Mouse (Mus musculus): ENCODE measurements around the gene Dek. TPM values are rescaled to one million over a fixed set of nuclear protein-coding genes. Genes with fewer than 3 reads are reported as not detected.
A peak's percentile ranks its signal among the peaks of the same experiment; 100 is the strongest.

Dek gene
- total RNA-seq (2021), result 10 to 100 TPM; 32.4 to 38.7 TPM

DNA sequence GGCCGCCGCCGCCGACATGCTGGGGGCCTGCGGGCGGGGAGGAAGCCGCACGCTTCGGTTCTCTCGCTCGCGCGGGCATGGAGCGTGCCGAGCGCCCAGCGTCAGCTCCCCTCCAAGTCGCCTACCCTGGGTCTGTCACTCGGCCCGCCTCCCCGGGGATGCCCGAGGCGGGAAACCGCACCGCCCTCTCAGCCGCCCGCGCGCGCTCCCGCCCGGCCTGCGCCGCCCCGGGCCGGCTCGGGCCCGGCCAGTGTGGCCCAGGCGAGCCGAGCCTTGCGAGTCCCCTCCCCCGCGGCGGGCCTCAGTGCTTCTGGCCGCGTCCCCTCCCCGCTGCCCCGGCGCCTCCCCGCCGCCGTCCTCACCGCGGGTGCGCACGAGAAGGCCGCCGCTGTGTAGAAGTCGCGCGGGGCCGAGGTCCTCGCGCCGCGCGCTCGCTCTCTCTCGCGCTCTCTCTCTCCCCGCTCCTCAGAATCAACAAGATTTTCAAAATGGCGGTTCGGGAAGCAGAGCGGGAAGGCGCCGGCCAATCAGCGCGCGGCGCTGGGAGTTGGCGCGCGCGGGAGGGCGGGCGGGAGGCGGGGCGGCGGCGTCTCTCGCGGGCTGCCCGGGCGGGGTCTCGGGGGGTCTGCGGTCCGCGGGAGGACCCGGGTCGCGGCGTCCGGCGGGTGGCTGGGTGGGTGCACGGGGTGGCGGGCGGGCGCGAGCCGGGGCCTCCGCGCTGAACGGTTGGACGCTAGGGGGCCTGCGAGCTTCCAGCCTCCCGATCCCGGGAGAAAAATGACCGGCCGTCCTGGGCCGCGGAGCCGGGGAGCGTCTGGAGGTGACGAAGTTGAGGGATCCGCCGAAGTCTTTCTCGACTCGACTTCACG, at the start of gene Dek:
Gene Dek, minus strand, starts transcription at position 491 of the 869 bp plus-strand sequence.
- intact Hi-C loops (cut with DNase I), result no loop called here
- peak; percentile 82 to 91 for DNase-seq

DNA sequence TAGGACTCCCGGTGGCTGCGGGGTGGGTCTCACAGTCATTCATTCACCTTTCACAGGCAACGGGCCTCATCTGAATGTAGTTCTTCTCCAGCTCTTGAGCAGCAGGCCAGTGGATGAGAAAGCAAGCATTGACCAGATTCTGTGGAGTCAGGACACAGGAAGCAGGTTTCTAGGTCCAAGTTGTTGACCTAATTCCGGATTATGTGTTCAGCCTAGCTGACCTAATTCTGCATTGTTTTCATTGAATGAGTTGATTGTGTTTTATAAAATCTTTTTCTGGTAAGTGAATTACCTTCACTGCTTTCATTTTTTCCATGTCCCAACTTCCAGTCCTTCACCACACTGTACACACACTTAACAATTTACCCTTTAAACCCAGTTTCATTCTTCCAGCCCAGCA, 48.9 kb upstream of the Dek start:
- DNase-seq, result no peak
- intact Hi-C loops (cut with DNase I), result loop anchor here (5.0 kb wide), 1 partner anchor 72 kb away; no protein-coding TSS in a partner anchor

DNA sequence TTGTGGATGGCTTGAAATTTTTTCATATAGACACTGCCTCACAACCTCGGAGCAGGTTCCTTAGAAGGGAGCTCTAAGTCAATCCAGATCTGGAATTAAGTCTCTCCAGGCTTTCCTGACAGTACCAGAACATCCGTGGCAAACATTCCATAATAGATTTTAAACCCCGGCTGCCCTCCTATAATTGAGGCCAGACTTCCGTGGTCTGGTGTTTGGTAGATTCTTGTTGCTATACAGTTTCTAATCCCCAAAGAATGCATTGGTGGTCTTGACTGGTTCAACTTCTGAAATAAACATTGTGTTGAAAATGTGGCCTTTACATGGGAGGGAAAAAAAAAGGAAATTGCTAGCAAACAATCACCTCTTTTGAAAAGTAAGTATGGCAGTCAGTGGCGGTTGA, 47.2 kb upstream of the Dek start:
- intact Hi-C loops (cut with DNase I), result loop anchor here (5.0 kb wide), 1 partner anchor 74 kb away; no protein-coding TSS in a partner anchor

DNA sequence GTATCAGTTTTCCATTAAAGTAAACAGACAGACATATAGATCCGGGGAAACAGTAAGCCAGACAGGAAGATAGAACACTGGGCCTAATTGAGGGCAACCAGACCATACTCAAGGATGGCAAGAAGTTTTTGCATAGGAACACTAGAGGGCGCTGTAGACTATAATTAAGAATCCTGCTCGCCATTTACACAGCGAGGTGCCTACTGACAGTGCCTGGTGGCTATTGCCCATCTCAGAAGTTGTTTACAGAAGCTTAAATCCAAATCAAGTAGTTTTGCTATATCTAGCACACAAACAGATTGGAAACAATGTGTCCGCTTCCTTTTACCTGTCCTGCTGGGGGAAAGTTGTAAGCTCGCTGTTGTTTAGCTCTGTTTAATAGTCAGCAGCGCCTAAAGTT, 46.4 kb upstream of the Dek start:
- intact Hi-C loops (cut with DNase I), result loop anchor here (1.0 to 5.0 kb wide), 2 partner anchors 75 to 136 kb away; no protein-coding TSS in a partner anchor

More for the DNA sequence above, 47.2 kb upstream of the Dek start:
- DNase-seq, result no peak

DNA sequence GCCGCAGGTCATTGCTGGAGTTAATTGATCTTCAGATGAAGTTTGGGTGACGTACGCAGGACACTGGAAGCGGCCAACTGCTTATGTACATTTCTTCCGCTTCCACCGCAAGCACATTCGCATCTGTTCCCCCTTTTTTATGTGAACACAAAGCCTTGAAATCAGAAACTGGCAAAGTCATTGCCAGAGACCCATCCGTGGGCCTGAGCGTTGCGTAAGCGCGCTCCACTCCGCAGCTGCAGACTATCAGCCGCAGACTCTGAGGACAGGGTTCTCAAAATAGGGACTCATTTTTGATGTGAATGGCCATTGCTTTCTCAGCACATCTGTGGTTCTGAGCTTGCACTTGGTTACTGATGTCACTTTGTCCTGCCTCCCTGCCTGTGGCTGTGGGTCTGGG, 45.1 kb upstream of the Dek start:
- intact Hi-C loops (cut with DNase I), result loop anchor here (2.0 to 5.0 kb wide), 2 partner anchors 44 to 76 kb away; no protein-coding TSS in a partner anchor
- no peak for DNase-seq

More for the DNA sequence above, 46.4 kb upstream of the Dek start:
- peak; percentile 28 to 33 for DNase-seq

DNA sequence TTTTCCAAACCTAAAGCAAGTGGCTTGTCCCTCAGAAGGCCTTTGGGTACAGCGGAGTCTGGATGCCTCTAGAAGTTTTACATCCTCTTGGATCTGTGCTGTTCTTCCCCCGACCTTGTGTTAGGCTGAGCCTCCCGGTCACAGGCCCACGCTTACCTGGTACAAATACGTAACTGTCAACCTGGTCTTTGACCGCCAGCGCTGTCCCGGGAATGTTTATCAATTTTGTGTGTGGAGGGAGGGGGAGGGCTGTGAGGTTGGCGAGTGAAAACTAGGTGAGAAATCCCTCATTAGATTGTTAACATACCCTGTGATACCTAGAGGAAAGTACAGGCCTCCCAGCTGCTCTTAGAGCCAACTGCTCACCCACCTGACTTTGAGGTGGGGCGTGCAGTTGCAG, 44.0 kb upstream of the Dek start:
- no peak for DNase-seq
- intact Hi-C loops (cut with DNase I), result loop anchor here (2.0 to 5.0 kb wide), 2 partner anchors 45 to 77 kb away; no protein-coding TSS in a partner anchor

DNA sequence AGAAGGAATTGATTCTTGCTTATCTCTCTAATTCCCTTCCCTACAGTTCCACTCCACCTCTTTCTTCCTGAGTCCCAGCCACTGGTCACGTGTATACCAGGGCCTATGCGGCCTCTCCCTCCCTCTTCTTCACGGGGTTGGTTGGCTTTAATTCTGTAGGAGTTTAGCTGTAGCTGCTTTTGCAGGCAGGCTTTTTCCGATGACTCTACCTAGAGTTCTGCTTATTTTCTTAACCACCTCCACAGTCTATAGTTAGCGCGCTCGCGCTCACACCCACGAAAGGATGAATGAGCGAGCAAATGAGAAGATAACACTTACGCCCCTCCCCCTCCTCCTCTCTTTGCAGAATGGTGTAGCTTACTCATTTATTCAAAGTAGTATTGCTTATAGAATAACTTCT, 42.6 kb upstream of the Dek start:
- intact Hi-C loops (cut with DNase I), result no loop called here
- no peak for DNase-seq

DNA sequence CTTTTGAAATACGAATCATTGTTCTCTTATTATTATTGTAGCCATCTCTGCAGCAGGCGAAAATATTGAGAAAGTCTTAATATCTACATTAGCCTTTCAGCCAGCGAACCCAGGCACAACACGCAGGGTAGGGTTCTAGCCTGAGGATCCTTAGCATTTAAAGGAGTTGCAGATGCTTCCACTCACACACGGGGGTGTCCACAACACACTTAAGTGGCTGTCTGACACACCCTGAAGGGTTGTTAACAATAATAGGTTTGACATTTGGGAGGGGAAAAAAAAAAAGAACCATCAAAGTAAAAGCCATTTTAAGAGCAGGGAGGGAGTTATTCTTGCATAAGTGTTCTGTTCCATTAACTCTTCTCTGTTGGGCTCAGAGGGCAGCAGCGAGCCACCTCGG, 40.4 kb upstream of the Dek start:
- DNase-seq, result no peak
- intact Hi-C loops (cut with DNase I), result no loop called here

DNA sequence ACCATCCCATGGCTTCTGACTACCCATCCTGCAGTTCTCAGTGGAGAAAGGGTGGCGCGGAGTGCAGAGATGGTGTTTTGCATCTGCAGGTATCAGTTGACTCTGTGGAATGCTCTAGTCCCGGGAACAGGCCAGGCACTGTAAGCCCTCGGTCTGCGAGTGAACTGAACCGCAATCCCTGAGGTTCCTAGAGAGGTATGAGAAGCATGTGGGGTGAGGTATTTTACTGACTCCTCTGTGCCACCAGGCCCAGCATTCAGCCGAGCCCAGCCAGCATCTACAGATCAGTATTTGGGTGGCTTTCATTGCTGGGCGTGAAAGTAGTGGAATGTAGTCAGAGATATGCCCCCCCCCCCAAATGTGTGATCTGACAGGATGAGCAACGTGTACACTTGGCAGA, 39.9 kb upstream of the Dek start:
- DNase-seq, result no peak
- intact Hi-C loops (cut with DNase I), result no loop called here

DNA sequence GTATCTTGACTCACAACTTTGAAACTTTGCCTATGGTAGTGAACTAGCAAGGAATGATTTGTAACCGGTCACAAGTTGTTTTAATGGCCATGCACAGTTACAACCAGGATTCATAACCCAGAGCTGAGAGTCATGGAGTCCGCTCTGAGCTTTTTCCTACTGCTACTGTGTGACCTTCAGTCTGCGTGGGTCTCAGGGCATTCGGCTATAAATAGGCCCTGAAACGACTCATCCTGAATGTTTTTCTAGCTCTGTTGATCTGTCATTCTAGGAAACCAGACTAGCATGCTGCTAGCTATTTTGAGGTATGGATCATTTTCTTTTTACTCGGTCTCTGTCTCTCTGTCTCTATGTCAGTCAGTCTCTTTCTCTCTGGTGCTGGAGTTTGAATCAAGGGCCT, 36.8 kb upstream of the Dek start:
- no peak for DNase-seq
- intact Hi-C loops (cut with DNase I), result no loop called here

DNA sequence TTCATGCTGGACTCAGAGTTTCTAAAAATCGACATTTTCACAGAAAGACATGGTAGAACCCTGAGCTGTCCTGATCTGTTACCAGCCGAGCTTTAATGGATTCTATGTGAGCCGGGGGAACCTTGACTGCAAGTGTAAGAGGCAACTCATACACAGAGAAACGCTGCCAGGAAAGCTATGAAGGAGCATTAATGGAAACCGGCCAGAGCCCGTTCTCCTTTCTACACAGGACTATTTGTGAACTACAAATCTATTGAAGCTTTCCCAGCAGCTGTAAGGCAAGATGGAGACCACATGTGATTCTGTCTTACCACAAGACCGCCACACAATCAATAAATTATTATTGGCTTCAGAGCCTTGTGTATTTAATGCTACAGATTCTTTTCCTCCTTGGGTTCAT, 29.7 kb upstream of the Dek start:
- intact Hi-C loops (cut with DNase I), result no loop called here
- no peak for DNase-seq

DNA sequence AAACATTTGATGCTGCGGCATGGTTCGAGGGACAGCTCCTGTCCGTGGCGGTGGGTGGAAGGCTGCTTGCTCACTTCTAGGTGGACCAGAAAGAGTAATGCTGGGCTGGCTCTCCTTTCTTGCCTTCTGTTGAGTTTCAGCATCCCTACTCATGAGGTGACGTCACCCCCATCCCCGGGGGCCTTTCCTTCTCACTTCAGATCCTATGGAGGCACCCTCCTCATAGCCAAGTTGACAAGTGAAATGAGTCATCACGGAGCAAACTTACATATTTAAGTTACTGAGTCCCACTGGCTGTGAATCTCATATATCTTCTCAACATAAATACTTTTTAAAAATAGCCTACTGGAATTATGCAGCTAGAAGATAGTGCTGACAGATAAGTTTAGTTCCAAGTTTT, 28.8 kb upstream of the Dek start:
- DNase-seq, result no peak
- intact Hi-C loops (cut with DNase I), result no loop called here

DNA sequence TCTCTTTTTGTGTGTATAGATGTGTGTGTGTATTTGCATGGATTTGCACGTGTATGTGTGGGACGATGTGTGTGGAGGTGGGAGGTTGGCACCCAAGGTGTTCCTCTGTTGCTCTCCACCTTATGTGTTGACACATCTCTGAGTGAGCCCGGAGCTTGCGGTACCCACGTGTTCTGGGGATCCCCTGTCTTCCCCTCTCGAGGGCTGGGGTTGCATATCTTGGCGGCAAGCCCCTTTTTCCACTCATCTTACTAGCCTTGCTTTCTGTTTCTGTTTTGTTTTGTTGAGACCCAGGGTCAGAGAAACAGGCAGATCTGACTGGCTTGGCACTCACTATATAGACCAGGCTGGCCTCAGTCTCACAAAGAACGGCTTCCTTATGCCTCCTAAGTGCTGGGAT, 27.1 kb upstream of the Dek start:
- DNase-seq, result no peak
- intact Hi-C loops (cut with DNase I), result no loop called here

DNA sequence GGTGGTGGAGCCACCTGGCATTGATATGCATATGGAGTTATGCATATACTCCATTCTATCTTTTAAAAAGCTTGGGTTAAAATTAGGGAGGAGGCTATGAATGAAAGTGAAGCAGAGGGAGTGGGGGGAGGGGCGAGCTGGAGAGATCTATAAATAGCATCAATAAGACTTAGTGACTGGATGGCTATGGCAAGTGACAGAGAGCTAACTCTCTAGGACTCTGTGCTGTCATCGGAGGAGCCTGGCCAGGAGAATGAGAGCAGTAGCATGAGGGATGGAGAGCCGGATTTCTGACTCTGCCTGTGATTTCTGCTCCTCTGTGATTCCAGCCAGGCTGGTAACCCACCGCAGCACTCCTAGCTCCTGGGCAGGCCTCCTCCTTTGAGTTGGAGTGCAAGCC, 23.1 kb upstream of the Dek start:
- no peak for DNase-seq

DNA sequence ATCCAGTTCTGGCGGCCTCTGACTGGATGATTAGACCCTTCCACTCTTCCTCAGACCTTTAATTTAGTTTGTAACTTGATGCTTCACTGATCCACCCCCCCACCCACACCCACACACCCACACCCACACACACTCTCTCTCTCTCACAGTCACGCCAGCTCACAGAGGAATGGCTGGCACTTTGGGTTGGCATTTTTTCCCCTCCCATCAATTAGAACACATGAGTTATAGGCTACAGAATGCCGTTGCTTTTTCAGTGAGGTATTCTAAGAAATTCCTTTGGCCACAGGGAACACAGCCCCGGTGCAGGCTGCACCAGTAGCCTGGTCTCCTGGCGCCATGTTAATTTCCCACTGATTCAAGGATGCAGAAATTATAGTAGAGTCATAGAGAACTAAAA, 19.6 kb upstream of the Dek start:
- no peak for DNase-seq
- intact Hi-C loops (cut with DNase I), result no loop called here

More for the DNA sequence above, 23.1 kb upstream of the Dek start:
- intact Hi-C loops (cut with DNase I), result no loop called here

DNA sequence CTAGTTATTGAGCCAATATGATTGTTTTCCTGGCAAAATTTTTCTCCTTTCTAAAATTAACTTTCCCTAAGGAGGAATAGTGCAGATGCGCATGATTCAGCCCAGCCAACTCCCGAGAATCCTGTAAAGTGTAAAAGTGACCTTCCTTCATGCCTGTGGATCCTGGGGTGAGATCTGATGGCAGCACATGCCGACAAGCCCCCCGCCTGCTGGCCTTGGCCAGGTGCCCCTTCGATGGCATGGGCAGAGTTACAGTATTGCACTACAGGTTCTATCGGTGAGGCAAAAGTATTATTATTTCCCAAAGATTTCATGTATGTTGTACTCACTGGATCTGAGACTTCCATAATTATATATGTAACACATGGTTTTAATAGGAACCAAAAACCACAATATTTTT, 19.0 kb upstream of the Dek start:
- intact Hi-C loops (cut with DNase I), result no loop called here

DNA sequence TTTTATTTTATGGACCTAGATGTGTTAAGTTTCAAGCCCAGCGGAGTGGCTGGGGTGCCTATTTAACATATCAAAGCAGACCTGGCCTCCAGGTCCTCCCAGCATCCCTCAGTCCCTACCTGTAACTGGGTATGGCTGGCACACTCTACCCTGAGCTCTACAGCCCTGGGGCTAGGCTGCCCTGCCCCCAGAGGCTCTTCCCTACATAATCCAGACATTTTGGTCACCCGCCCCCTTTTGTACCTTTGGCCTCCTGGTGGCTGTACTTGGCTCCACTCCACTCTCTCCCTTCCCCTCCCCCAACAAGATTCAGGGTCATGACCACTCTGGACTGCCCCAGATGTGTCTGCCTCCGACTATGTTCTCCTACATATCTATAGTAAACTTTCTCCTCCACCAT, 18.4 kb upstream of the Dek start:
- intact Hi-C loops (cut with DNase I), result no loop called here
- no peak for DNase-seq

More for the DNA sequence above, 19.0 kb upstream of the Dek start:
- DNase-seq, result no peak

DNA sequence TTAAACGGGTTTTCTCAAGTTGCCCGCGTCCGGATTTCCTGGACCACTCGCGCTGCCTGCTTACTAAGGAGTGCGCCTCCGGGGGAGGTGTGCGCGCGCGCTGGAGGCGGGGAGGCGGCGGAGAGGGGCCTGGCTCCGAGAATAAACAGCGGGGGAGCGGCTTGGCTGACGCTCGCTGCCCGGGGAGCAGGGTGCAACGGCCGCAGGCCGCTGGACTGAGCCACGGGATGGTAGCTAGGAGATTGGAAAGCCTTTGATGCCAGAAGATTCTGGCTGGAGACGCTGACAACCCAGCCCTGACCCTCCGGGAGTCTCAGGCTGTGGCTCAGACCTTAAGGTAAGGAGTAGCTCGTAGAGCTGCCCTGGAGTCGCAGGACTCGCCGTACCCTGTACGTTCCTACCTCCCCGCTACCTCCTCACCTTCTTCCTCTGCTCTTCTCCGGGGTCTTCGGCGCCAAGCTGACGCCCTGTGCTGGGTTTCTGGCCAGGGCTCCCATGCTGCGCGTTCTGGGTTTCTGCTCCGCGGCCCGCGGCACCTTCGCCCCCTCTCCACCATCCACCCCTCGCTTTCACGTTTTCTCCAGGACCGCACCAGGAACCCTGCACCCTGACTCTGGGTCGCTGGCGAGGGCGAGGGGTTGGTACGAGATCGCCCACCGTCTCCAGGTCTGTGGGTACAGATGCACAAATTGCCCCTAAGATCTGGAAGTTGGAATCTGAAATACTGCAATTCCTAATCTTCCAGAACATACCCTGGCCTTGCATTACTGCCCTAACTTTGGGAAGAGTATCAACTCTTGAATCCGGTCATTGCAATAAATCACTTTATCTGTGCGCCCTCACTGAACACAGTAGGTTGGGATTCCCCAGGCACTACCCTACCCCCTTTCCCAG, 16.8 kb upstream of the Dek start, which contains the start of gene Rnf144b:
Gene Rnf144b, plus strand, starts transcription at position 120 of the 894 bp plus-strand sequence.
- intact Hi-C loops (cut with DNase I), result no loop called here
- peak; percentile 32 to 50 for DNase-seq

DNA sequence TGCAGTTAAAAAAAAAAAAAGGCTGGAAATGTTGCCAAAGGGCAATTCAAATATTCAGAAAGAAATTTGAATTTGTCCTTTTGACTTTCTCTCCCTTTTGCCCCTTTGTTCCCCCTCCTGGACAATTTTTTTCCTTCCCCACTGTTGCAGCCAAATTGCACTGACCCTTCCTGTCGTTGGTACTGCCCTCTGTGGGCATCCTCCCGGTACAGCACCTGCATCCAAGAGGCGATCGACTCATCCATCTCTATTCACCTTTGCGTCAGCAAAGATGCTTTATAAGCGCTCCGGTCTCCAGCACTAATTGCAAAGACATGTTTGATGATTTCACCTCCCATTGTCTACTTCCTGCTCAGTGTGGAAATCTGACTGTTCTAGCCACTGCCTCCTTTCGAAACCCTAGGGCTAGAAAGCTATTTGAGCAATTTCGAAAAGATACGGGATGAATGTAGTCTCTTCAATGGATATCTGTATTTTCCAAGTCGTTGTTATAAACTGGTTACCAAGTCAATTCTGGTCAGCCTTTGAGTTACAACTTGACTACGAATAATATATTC, 15.4 kb upstream of the Dek start:
- DNase-seq, result no peak

DNA sequence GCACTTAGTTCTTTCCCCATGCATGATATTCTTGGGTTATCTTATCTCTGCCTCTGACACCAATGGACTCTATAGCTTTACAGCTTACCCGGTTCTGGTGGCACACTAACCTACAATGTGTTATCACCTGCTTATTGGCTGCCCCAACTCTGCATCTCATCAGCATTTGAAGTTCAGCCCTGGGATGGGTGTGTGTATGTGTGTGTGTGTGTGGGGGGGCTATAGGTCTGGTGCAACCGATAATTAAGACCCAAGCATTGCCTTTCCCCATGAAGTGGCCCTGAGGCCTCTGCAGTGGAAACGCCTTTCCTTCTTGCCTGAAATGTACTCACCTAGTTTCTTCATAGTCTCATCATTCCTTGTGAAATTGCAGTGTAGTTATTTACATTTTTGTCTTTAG, 10.0 kb upstream of the Dek start:
- no peak for DNase-seq
- intact Hi-C loops (cut with DNase I), result no loop called here

More for the DNA sequence above, 15.4 kb upstream of the Dek start:
- intact Hi-C loops (cut with DNase I), result no loop called here

DNA sequence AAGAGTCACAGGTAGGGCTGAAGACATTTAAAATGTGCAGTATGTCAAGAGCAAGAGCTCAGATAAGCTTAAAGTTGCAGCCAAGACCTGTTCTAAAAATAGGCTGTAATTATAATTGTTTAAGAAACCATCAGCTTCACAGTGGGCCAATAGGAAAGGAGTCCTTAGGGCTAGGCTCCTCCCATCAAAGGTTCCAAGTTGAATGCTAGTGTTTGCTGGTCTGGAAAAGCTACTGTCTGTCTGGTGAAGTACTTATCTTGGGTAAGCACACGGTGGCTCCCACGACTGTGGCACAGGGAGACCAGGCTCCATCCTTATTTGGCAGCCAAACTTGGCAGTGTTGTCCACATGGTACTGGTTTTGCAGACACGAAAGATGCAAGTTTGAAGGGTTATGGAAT, 6.9 kb upstream of the Dek start:
- DNase-seq, result no peak
- intact Hi-C loops (cut with DNase I), result no loop called here
